Mouse (Mus musculus) heart, embryonic 15.5 days (tissue): ENCODE data around the gene Hp. TPM values are rescaled to one million over a fixed set of nuclear protein-coding genes. Genes with fewer than 3 reads are reported as not detected.

Source experiments
- ATAC-seq: fragments of 200-750 bp; cut with Nextera tagmentation; replicated peaks from 2 replicates; pipeline ENCODE4 v1.8.0; 2017; ENCODE audit warnings: low read depth, moderate TSS enrichment; ENCODE audit not compliant: insufficient number of reproducible peaks, insufficient read depth, low FRiP score
- H3K27ac ChIP-seq: fragments of 300-500 bp; sonication (generic); 2 replicates; pipeline ENCODE4 v1.5.1; 2015; ENCODE audit warnings: mild to moderate bottlenecking, inconsistent platforms
- H3K27me3 ChIP-seq: fragments of 300-500 bp; sonication (generic); 2 replicates; pipeline ENCODE4 v1.6.1; 2015; ENCODE audit warnings: inconsistent platforms
- H3K36me3 ChIP-seq: fragments of 300-500 bp; sonication (generic); 2 replicates; pipeline ENCODE4 v1.6.1; 2015; ENCODE audit warnings: mild to moderate bottlenecking, inconsistent platforms
- H3K4me1 ChIP-seq: fragments of 300-500 bp; sonication (generic); replicated peaks from 2 replicates; pipeline ENCODE4 v1.6.1; 2015; ENCODE audit warnings: inconsistent platforms
- H3K4me2 ChIP-seq: fragments of 300-500 bp; sonication (generic); 2 replicates; pipeline ENCODE4 v1.6.1; 2015; ENCODE audit warnings: inconsistent platforms, mild to moderate bottlenecking, moderate library complexity
- H3K4me3 ChIP-seq: fragments of 300-500 bp; sonication (generic); 2 replicates; pipeline ENCODE4 v1.5.1; 2015; ENCODE audit warnings: mild to moderate bottlenecking, inconsistent platforms
- H3K9ac ChIP-seq: fragments of 300-500 bp; sonication (generic); 2 replicates; pipeline ENCODE4 v1.6.1; 2015; ENCODE audit warnings: mild to moderate bottlenecking, inconsistent platforms
- H3K9me3 ChIP-seq: fragments of 300-500 bp; sonication (generic); replicated peaks from 2 replicates; pipeline ENCODE4 v1.6.1; 2016; ENCODE audit warnings: inconsistent platforms
- WGBS: fragments of 180-500 bp; shearing (Covaris S2); methylation state at CpG from one replicate; pipeline ENCODE4 v1.1.7; 2015; ENCODE audit warnings: mixed read lengths; 5-methylcytosine and 5-hydroxymethylcytosine counted together
- polyA plus RNA-seq: library from polyadenylated mRNA; unstranded; fragments of >200 nt; fragmentation: Nextera tagmentation; extraction: Ambion mirVana; gene quantifications from 2 replicates; pipeline ENCODE4 v1.2.1, GENCODE M21; 2015

Gene Hp
- 1.9 and 5.2 TPM in 2 replicates for polyA plus RNA-seq

DNA sequence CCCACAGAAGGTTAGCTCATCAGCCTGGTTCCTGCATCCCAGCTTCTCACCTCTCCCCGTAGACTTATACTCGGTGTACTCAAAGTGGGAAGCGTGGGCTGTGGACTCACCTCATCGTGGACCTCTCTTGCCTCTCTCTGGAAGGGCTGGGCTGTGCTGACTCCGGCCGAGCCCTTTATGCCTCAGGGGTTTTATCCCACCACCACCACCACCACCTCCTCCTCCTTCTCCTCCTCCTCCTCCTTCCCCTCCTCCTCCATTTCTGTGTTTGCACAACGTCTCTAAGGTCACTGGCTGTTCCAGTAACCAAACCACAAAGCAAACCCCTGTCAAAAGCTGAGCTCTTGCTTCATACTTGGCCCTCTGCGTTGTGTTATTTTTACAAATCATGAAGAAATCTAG, at the start of gene Hp:
TSS of gene Hp (minus strand) at position 273 of the 402 bp plus-strand sequence.
- Histone ChIP-seq H3K9me3 (peaks cover 2% of the 10 kb centered on the region; the same call in 1 of the 2 replicates), H3K27me3 (no peaks in the 10 kb centered on the region), H3K4me3 (no peak within 1 kb of the TSS), H3K27ac (no peak within 1 kb of the TSS), H3K4me2 (no peak within 1 kb of the TSS), H3K4me1 (no peaks in the 10 kb centered on the region), H3K9ac (no peak within 1 kb of the TSS), H3K36me3 (no peaks in the 10 kb centered on the region)
- WGBS = 66% methylated on average over 8 of the region's 8 CpGs
- ATAC-seq = no peak

- no peaks in the 10 kb centered on the region for H3K36me3 ChIP-seq
- no peaks in the 10 kb centered on the region for H3K9me3 ChIP-seq
- H3K9ac ChIP-seq = no peak overlapping the region
- no peak overlapping the region for H3K4me3 ChIP-seq
- 58% methylated on average over 6 of the region's 6 CpGs for WGBS
- no peaks in the 10 kb centered on the region for H3K4me1 ChIP-seq
- H3K4me2 ChIP-seq = no peak overlapping the region
- H3K27me3 ChIP-seq = no peaks in the 10 kb centered on the region
- no peak overlapping the region for H3K27ac ChIP-seq
- no peak for ATAC-seq
Observed at GRCm38 (mm10) chr8:109628638-109629037, 49.7 kb upstream of the Hp start.

- no peak for ATAC-seq
- H3K9me3 ChIP-seq = no peaks in the 10 kb centered on the region
- no peak overlapping the region for H3K9ac ChIP-seq
- H3K4me2 ChIP-seq = no peak overlapping the region
- no peaks in the 10 kb centered on the region for H3K4me1 ChIP-seq
- 73% methylated on average over 3 of the region's 3 CpGs for WGBS
- no peak overlapping the region for H3K27ac ChIP-seq
- H3K4me3 ChIP-seq = no peak overlapping the region
- H3K27me3 ChIP-seq = no peaks in the 10 kb centered on the region
- no peaks in the 10 kb centered on the region for H3K36me3 ChIP-seq
Observed at GRCm38 (mm10) chr8:109615569-109615968, 36.6 kb upstream of the Hp start.

DNA sequence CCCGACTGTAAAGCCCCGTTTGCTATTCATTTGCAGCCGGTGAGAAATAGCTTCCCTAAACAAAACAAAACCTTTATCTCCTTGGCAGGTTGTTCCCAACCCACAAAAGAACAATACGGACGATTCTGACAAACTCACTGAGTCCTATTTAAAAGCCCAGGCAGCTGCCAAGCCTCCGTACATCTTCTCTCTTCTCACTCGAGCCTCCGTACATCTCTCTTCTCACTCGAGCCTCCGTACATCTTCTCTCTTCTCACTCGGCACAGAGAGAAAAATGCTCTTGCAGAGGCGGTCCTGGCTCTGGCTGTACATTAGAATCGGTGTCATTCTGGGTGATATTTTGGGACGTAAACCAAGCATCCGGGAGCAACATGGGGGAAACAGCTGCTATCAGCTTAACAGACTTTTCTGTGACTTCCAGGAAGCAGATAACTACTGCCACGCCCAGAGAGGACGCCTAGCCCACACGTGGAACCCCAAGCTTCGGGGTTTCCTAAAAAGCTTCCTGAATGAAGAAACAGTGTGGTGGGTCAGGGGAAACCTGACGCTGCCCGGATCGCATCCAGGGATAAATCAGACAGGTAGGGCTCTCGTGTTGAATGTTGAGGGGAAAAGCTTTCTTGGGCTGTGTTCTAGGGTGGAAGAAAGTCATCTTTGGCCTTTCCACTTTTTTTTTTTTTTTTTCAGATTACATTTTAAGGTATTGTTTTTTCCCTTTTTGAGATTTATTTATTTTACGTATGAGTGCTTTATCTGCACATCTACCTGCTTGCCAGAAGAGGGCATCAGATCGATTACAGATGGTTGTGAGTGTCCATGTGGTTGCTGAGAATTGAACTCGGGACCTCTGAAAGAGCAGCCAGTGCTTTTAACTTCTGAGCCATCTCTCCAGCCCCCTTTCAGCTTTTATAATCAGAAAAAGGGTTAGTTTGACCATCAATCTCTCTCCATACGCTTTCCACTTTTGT, 35.6 kb upstream of the Hp start, which contains the start of gene Pkd1l3:
TSS of gene Pkd1l3 (plus strand) at position 275 of the 968 bp plus-strand sequence.
- Histone ChIP-seq H3K9me3 (no peaks in the 10 kb centered on the region), H3K4me2 (peak within 1 kb of the TSS; percentile 34), H3K9ac (no peak within 1 kb of the TSS), H3K36me3 (no peaks in the 10 kb centered on the region), H3K27me3 (no peaks in the 10 kb centered on the region), H3K27ac (no peak within 1 kb of the TSS), H3K4me1 (no peaks in the 10 kb centered on the region), H3K4me3 (peak within 1 kb of the TSS; percentile 18; the same call in 1 of the 2 replicates)
- ATAC-seq = no peak
- 43% methylated on average over 27 of the region's 27 CpGs for WGBS

DNA sequence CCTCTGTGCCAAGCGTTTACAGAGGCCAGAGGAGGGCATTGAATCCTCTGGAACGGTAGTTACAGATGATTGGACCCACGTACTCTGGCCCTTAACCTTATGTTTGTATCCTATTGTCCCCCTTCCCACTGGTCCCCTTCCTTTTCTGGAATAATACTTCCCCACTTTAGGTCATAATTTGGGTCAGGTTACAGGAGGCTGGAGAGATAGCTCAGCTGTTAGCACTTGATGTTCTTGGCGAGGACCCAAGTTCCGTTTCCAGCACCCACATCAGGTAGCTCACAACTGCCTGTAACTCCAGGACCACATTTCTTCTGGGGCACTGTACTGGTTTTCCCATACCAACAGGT, 30.2 kb upstream of the Hp start:
- Histone ChIP-seq H3K36me3 (0 out of 2 replicates have a peak, but pooled peaks cover 3% of the 10 kb centered on the region), H3K4me2 (peak overlapping the region; percentile 85), H3K9me3 (no peaks in the 10 kb centered on the region), H3K27ac (peak overlapping the region; percentile 97), H3K27me3 (no peaks in the 10 kb centered on the region), H3K4me1 (peaks cover 11% of the 10 kb centered on the region), H3K4me3 (peak overlapping the region; percentile 66), H3K9ac (peak overlapping the region; percentile 77)
- ATAC-seq = no peak
- 10% methylated on average over 5 of the region's 5 CpGs for WGBS

DNA sequence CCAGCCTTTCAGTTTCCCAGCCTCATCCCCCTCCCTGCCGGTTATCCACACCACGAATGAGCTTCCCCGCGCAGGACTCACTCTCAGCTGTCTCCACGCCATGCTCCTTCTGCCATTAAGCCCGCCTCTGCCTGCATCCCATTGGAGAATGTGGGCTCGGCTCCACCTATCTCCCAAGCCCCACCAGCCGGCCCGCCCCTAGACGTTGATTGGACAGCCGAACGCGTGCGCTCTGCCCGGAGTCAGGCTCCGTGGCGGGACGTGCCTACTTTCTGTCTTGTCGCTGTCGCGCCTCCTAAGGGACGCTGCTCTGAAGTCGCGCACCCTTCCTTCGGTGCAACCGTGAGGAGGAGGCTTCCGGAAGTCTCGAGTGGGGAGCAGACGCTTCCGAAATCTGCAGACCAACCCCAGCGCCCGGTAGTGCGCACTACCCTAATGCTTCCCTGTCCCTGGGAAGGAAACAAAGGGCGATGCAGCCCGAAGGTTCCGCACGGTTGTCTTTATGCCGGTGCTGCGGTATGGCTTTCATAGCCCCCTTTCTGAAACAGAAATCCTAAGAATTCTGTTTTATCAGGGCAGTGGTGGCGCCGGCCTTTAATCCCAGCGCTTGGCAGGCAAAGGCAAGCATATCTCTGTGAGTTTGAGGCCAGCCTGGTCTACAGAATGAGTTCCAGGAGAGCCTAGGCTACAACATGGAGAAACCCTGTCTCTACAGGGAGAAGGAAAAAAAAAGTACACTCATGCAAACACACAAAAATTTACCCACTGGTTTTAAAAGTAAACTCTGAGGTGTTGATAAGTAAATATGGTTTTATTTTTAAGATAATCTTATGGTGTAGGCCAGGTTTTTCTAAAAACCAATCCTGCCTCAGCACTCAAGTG, 29.5 kb upstream of the Hp start, which contains the start of gene Dhodh:
TSS of gene Dhodh (minus strand) at position 403 of the 882 bp plus-strand sequence.
- Histone ChIP-seq H3K9me3 (no peaks in the 10 kb centered on the region), H3K36me3 (peaks cover 9% of the 10 kb centered on the region; the same call in 1 of the 2 replicates), H3K4me2 (peak within 1 kb of the TSS; percentile 85), H3K27ac (peak within 1 kb of the TSS; percentile 97), H3K4me1 (peaks cover 11% of the 10 kb centered on the region), H3K4me3 (peak within 1 kb of the TSS; percentile 66), H3K9ac (peak within 1 kb of the TSS; percentile 77), H3K27me3 (no peaks in the 10 kb centered on the region)
- WGBS = under 1% methylated on average over 42 of the region's 42 CpGs
- ATAC-seq = peak; percentile 98

DNA sequence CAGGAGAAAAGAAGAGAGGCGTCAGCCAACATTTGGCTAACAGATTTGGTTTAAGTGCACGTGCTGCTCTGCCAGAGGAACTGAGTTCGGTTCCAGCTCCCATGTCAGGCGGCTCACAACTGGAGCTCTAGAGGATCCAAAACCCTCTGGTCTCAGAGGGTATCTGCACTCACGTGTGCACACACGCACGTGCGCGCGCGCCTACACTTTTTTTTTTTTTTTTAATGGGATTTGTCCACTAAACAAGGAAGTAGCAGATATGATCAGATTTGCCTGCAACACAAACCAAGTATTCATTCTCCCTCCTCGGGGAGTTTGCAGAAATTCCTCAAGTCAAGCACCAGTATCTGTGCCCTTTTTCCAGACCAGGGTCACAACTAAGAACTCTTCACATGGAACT, 28.7 kb upstream of the Hp start:
- ATAC-seq = no peak
- H3K4me3 ChIP-seq = peak overlapping the region; percentile 66
- H3K4me1 ChIP-seq = peaks cover 11% of the 10 kb centered on the region
- H3K9me3 ChIP-seq = no peaks in the 10 kb centered on the region
- peaks cover 16% of the 10 kb centered on the region for H3K36me3 ChIP-seq
- WGBS = 9% methylated on average over 12 of the region's 12 CpGs
- no peaks in the 10 kb centered on the region for H3K27me3 ChIP-seq
- H3K27ac ChIP-seq = peak overlapping the region; percentile 97
- H3K9ac ChIP-seq = peak overlapping the region; percentile 77
- peak overlapping the region; percentile 85 for H3K4me2 ChIP-seq

DNA sequence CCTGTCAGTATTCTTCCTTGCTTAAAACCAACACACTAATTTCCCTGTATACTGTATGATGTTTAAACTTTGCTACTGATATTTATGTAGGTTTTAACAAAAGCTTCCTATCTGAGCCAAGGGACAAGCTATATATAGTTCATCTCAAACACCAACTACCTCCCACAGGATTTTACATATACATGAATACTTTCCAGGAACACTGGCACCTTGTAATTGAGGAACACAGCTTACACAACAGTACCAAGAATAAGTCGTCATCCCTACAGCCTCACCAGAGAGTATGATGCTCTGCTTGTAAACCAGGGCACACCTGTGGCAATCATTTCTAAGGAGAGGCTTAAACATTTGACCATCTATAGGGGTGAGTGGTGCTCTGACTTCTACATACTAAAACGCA, 27.8 kb upstream of the Hp start:
- 74% methylated on average over 2 of the region's 2 CpGs for WGBS
- Histone ChIP-seq H3K4me1 (peaks cover 11% of the 10 kb centered on the region), H3K4me2 (no peak overlapping the region), H3K27ac (no peak overlapping the region), H3K9me3 (no peaks in the 10 kb centered on the region), H3K27me3 (no peaks in the 10 kb centered on the region), H3K36me3 (peaks cover 20% of the 10 kb centered on the region), H3K4me3 (no peak overlapping the region), H3K9ac (no peak overlapping the region)
- no peak for ATAC-seq

GRCm38 (mm10) chr8:109595854-109596253, 16.9 kb upstream of the Hp start:
- Histone ChIP-seq H3K36me3 (peaks cover 21% of the 10 kb centered on the region; the same call in 1 of the 2 replicates), H3K27me3 (no peaks in the 10 kb centered on the region), H3K4me3 (no peak overlapping the region), H3K9ac (no peak overlapping the region), H3K4me2 (no peak overlapping the region), H3K4me1 (no peaks in the 10 kb centered on the region), H3K27ac (no peak overlapping the region), H3K9me3 (no peaks in the 10 kb centered on the region)
- ATAC-seq = no peak
- 46% methylated on average over 8 of the region's 8 CpGs for WGBS

DNA sequence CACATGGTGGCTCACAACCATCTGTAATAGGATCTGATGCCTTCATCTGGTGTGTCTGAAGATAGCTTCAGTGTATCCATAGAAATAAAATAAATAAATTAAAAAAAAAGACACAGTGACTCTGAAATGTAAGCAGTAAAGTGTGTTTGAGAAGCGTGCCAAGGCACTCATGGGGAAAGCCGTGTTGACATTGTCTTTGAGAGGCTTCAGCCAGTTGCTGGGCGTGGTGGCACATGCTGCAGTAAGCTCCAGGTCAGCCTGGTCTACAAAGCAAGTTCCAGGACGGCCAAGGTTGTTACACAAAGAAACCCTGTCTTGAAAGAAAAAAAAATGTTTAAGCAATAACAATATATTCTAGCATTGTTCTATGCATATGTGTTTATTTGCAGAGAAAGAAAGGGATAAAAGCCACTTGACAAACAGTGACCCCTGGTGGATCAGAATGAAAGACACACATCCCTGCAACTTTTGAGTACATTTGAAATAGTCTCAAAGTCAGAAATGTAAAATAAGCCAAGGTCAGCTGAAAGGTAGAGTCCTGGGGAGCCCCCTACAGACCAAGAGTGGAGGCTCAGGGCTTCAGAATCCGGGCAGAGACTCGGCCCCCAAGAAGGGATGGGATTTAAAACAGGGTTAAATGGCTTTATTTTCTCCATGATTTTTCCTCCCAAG, 14.3 kb upstream of the Hp start:
- Histone ChIP-seq H3K9me3 (no peaks in the 10 kb centered on the region), H3K27me3 (no peaks in the 10 kb centered on the region), H3K27ac (no peak overlapping the region), H3K36me3 (peaks cover 16% of the 10 kb centered on the region; the same call in 1 of the 2 replicates), H3K4me3 (no peak overlapping the region), H3K4me2 (no peak overlapping the region), H3K4me1 (no peaks in the 10 kb centered on the region), H3K9ac (no peak overlapping the region)
- WGBS = 73% methylated on average over 6 of the region's 6 CpGs
- ATAC-seq = no peak
